7 mouse cellular contexts compared by ENCODE assay signal in the genomic region with DNA sequence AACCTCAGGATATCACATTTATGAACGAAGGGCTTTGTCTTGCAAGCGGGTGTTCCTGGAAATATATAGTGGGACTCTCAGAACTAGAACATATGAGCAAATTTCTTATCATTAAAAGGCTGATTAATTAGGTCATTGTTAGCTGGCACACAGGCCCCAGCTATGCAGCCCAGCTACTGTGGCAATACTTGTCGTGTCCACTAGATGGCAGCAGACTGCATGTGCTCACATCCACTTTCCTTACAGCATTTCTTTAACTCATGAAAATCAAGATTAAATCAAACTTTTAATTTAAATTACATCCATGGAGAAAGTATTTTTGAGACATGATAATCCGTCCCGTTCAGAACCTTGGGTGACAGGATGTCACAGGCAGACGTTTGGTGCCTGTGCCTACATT. TPM values are rescaled to one million over a fixed set of nuclear protein-coding genes. Genes with fewer than 3 reads are reported as not detected.
A peak's percentile ranks its signal among the peaks of the same experiment; 100 is the strongest.
DNase-seq lines count a peak whose midpoint lies in the region.

No protein-coding gene starts in this region.

- H3K27me3 ChIP-seq in forebrain, embryonic 10.5 days (ENCODE audit: poor library complexity, severe bottlenecking), result 0 out of 2 replicates have a peak, but pooled peaks cover 8% of the 10 kb centered on the region

- H3K27ac ChIP-seq in forebrain, embryonic 10.5 days, result peak overlapping the region; percentile 83

- no peaks in the 10 kb centered on the region for H3K9me3 ChIP-seq in forebrain, embryonic 10.5 days

- peaks cover 19% of the 10 kb centered on the region; the same call in 1 of the 2 replicates for H3K36me3 ChIP-seq in forebrain, embryonic 10.5 days (replicated peaks)

- H3K4me1 ChIP-seq in forebrain, embryonic 10.5 days, result peaks cover 34% of the 10 kb centered on the region

- WGBS in forebrain, embryonic 10.5 days, result 12% methylated on average over 6 of the region's 6 CpGs

- H3K4me3 ChIP-seq in forebrain, embryonic 10.5 days, result no peak overlapping the region

- DNase-seq in NIH3T3 (ENCODE audit: low read depth), result peak; percentile 83
- DNase-seq in c-Kit-negative CD71-positive TER-119-positive erythroid progenitor cells, embryonic 14.5 days (ENCODE audit: low read depth, low spot score), result peak; percentile 55
- peak; percentile 59 for DNase-seq in forebrain, embryonic 10.5 days (ENCODE audit: extremely low spot score, low spot score)
- DNase-seq in heart, postnatal 36 days, result peak; percentile 74
- peak; percentile 84 for DNase-seq in layer of hippocampus, adult 9-11 months
- peak; percentile 86 for DNase-seq in lung, postnatal 36 days
- peak; percentile 67 for DNase-seq in retina, postnatal 7 days (ENCODE audit: low read depth, low spot score)

- intact Hi-C loops in heart, postnatal 36 days (cut with DNase I), result loop anchor here (1.0 to 10.0 kb wide), 4 partner anchors 110 to 430 kb away; no protein-coding TSS in a partner anchor

RNA-seq across cellular contexts. Expression of gene Adi1, which starts 24.6 kb away (rescaled TPM):
- polyA plus RNA-seq in forebrain, embryonic 10.5 days (2016; fragmentation: Nextera tagmentation; extraction: Ambion mirVana), result 53.4 and 59.2 TPM in 2 replicates
- 10 to 100 TPM; 47.3 to 51.7 TPM for total RNA-seq in heart, postnatal 36 days (2021)

RNA-seq across cellular contexts. Expression of gene Rnaseh1, which starts 50.3 kb away (rescaled TPM):
- 33.6 and 37.1 TPM in 2 replicates for polyA plus RNA-seq in forebrain, embryonic 10.5 days (2016; fragmentation: Nextera tagmentation; extraction: Ambion mirVana)
- total RNA-seq in heart, postnatal 36 days (2021), result 1 to 10 TPM; 6.3 to 6.9 TPM

RNA-seq across cellular contexts. Expression of gene Trappc12, which starts 50.6 kb away (rescaled TPM):
- polyA plus RNA-seq in forebrain, embryonic 10.5 days (2016; fragmentation: Nextera tagmentation; extraction: Ambion mirVana), result 33.5 and 36.9 TPM in 2 replicates
- 10 to 100 TPM; 21.4 to 22.6 TPM for total RNA-seq in heart, postnatal 36 days (2021)

RNA-seq across cellular contexts. Expression of gene Eipr1, which starts 51.9 kb away (rescaled TPM):
- polyA plus RNA-seq in forebrain, embryonic 10.5 days (2016; fragmentation: Nextera tagmentation; extraction: Ambion mirVana), result 39.0 and 40.5 TPM in 2 replicates
- total RNA-seq in heart, postnatal 36 days (2021), result 1 to 10 TPM; 8.9 to 9.4 TPM
